Mouse (Mus musculus) lung, embryonic 14.5 days (tissue): ENCODE data around the gene 2310007B03Rik. TPM values are rescaled to one million over a fixed set of nuclear protein-coding genes. Genes with fewer than 3 reads are reported as not detected.
"Not testable (repeated sequence)": the region's sequence is repeated elsewhere in the genome, so short reads cannot be mapped to it uniquely, and the experiment has no call there.

Experiments
- ATAC-seq: fragments of 200-750 bp; cut with Nextera tagmentation; 2 replicates; pipeline ENCODE4 v1.8.0; 2017; ENCODE audit warnings: mild to moderate bottlenecking, moderate TSS enrichment, moderate library complexity; ENCODE audit not compliant: insufficient read depth
- DNase-seq: peaks from one replicate; pipeline ENCODE4 v3.0.0-alpha.2; 2015
- H3K27ac ChIP-seq: fragments of 300-500 bp; sonication (generic); 2 replicates; pipeline ENCODE4 v1.5.1; 2014; ENCODE audit warnings: low read depth, mild to moderate bottlenecking, moderate library complexity
- H3K27me3 ChIP-seq: fragments of 300-500 bp; sonication (generic); 2 replicates; pipeline ENCODE4 v1.6.1; 2014; ENCODE audit warnings: low read length, control low read depth; ENCODE audit not compliant: insufficient read depth
- H3K36me3 ChIP-seq: fragments of 300-500 bp; sonication (generic); 2 replicates; pipeline ENCODE4 v1.6.1; 2014; ENCODE audit warnings: control low read depth; ENCODE audit not compliant: insufficient read depth
- H3K4me1 ChIP-seq: fragments of 300-500 bp; sonication (generic); 2 replicates; pipeline ENCODE4 v1.6.1; 2014; ENCODE audit warnings: antibody characterized with exemption, control low read depth; ENCODE audit not compliant: insufficient read depth
- H3K4me2 ChIP-seq: fragments of 300-500 bp; sonication (generic); 2 replicates; pipeline ENCODE4 v1.6.1; 2014; ENCODE audit warnings: mild to moderate bottlenecking
- H3K4me3 ChIP-seq: fragments of 300-500 bp; sonication (generic); 2 replicates; pipeline ENCODE4 v1.5.1; 2014; ENCODE audit warnings: low read depth, low read length
- H3K9ac ChIP-seq: fragments of 300-500 bp; sonication (generic); 2 replicates; pipeline ENCODE4 v1.6.1; 2014
- H3K9me3 ChIP-seq: fragments of 300-500 bp; sonication (generic); 2 replicates; pipeline ENCODE4 v1.6.1; 2016; ENCODE audit warnings: low read depth, low read length, control low read depth
- CTCF ChIP-seq: IDR thresholded peaks from 2 replicates; pipeline ENCODE4 v1.5.1; 2016; ENCODE audit warnings: antibody characterized with exemption, low read depth
- WGBS: fragments of 180-500 bp; shearing (Covaris S2); extraction: QIAGEN DNeasy Blood & Tissue Kit; methylation state at CpG from one replicate; pipeline ENCODE4 v1.1.7; 2014; 5-methylcytosine and 5-hydroxymethylcytosine counted together
- polyA plus RNA-seq: library from polyadenylated mRNA; unstranded; fragments of >200 nt; fragmentation: Nextera tagmentation; extraction: Ambion mirVana; gene quantifications from 2 replicates; pipeline ENCODE4 v1.2.1, GENCODE M21; 2014

Gene 2310007B03Rik
- 9.5 TPM in 2 replicates for polyA plus RNA-seq

DNA sequence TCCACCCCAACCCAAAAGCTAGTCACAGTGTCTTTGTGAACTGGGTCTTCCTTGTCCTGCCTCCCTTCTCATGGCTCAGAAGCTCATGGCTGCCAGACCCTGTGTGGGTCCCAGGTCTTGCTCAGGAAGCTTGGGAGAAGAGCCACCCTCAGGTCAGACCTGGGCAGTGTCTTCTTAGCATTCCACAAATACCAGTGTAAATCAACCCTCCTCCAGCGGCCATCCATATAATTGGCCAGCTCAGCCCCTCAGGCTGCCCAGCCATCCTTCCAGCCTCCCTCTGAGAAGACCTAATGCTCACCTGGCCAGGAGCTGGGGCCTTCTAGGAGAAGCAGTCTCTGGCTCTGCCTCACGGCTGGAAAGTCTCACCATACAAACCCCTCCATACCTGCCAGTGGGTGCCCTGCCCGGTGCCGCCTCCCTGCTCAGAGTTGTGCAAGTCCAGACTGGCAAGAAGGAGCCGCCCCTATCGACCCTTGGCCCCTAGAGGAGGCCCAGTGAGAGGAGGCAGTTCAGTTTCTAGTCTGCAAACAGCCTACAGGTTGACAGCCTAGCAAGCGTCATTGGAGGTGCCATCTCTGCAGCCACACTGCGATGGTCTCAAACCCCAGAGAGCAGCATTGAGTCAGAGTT lies at the start of gene 2310007B03Rik:
Gene 2310007B03Rik (minus strand): TSS at position 448 of the 633 bp plus-strand sequence.
- H3K27me3 ChIP-seq, result no peaks in the 10 kb centered on the region
- WGBS, result 65% methylated on average over 8 of the region's 8 CpGs
- peak; percentile 15 for ATAC-seq

DNA sequence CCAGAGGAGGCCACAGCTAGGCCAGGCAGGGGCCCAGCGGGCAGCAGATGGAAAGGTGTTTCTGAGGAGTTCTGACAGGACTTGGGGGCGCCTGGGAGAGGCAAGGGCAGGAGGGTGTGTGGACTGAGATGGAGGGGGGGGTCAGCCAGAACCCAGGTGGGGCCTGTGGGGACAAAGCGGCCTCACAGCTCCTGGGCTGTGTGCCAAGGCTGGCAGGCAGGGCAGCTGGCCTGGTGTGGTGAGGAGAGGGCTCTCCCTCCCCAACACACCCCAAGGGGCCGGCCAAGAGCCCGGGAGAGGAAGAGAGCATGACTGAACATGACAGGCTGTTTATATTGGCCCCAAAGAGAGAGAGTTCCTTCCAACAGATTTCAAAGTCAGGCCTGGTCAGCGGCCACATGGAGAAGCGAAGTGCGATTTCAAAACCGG lies 49.5 kb upstream of the 2310007B03Rik start:
- Histone ChIP-seq H3K4me3 (no peak overlapping the region), H3K9me3 (no peaks in the 10 kb centered on the region), H3K4me1 (peaks cover 37% of the 10 kb centered on the region), H3K27ac (peak overlapping the region; percentile 97), H3K9ac (0 out of 2 replicates have a peak overlapping the region, but pooled peaks have one; percentile 11), H3K36me3 (no peaks in the 10 kb centered on the region), H3K4me2 (peak overlapping the region; percentile 29; the same call in 1 of the 2 replicates), H3K27me3 (no peaks in the 10 kb centered on the region)
- no peak for TF ChIP-seq CTCF
- ATAC-seq, result peak; percentile 91
- 10% methylated on average over 9 of the region's 9 CpGs for WGBS
- peak; percentile 95 for DNase-seq

More for the DNA sequence above, at the start of gene 2310007B03Rik:
- no peaks in the 10 kb centered on the region for H3K36me3 ChIP-seq
- peaks cover 6% of the 10 kb centered on the region for H3K4me1 ChIP-seq
- no peak for TF ChIP-seq CTCF
- H3K9me3 ChIP-seq, result no peaks in the 10 kb centered on the region
- H3K4me3 ChIP-seq, result peak within 1 kb of the TSS; percentile 22
- H3K9ac ChIP-seq, result no peak within 1 kb of the TSS
- peak within 1 kb of the TSS; percentile 48 for H3K4me2 ChIP-seq
- DNase-seq, result no peak
- H3K27ac ChIP-seq, result peak within 1 kb of the TSS; percentile 82

DNA sequence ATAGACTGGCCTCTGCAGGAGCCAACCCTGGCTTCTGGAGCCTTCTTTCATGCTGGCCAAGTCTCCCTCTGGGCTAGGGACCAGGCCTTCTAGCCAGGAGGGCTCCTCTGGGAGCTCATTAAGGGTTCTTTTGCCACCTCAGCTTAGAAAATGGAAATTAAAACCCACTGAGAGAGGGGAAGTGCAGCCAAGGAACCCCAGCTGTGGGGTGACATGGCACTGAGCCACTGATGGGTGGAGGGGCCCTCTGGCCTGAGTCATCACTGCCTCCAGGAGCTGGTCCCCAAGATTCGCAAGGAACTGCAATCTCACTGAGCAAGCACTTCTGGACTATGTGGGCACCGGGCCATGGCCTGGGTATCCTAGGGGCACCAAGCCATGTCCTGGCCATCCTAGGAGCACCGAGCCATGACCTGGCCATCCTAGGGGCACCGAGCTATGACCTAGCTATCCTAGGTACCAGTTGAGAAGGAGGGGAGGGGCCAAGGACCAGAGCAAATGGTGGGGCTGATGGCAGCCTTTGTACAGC lies 46.9 kb upstream of the 2310007B03Rik start:
- DNase-seq (no peak), ATAC-seq (no peak)
- no peak for TF ChIP-seq CTCF
- Histone ChIP-seq H3K27me3 (no peaks in the 10 kb centered on the region), H3K36me3 (no peaks in the 10 kb centered on the region), H3K4me1 (peaks cover 37% of the 10 kb centered on the region), H3K9ac (no peak overlapping the region), H3K9me3 (no peaks in the 10 kb centered on the region), H3K4me2 (peak overlapping the region; percentile 50), H3K27ac (peak overlapping the region; percentile 46; the same call in 1 of the 2 replicates), H3K4me3 (peak overlapping the region; percentile 23; the same call in 1 of the 2 replicates)
- 87% methylated on average over 4 of the region's 4 CpGs for WGBS

DNA sequence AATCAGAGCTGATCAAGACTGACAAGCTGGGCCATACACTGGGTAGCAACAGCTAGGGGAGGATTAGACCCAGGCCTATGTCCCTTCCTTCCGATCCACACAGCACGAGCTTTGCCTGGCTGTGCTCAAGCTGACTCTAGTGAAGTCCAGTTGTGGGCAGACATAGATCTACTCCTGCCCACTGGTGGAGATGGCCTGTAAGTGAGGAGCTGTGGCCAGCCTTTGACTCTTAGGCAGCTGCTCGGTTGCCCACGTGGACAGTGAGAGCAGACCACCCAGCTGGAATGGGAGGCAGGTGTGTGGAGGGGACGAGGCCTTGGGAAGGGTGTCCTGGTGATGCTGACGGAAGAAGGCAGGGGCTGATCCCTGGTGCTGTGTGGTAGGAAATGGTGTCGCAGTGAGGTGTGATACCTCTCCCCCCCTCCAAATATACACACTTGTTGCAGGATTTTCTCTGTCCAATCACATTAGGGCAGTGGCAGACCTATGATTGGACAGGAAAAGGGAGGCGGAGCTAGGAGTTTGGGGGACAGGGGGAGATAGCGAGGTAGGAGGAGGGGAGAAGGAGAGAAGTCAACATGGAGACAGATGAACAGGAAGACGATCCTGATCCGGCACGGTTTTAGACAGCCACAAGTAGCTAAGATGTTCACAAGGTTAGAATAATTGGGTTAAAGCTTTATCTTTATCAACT lies 45.7 kb upstream of the 2310007B03Rik start:
- no peak overlapping the region for H3K9ac ChIP-seq
- peak; percentile 67 for DNase-seq
- peaks cover 26% of the 10 kb centered on the region for H3K4me1 ChIP-seq
- WGBS, result 28% methylated on average over 12 of the region's 12 CpGs
- peak overlapping the region; percentile 23 for H3K4me3 ChIP-seq
- H3K36me3 ChIP-seq, result no peaks in the 10 kb centered on the region
- H3K4me2 ChIP-seq, result peak overlapping the region; percentile 50
- H3K9me3 ChIP-seq, result no peaks in the 10 kb centered on the region
- no peaks in the 10 kb centered on the region for H3K27me3 ChIP-seq
- TF ChIP-seq CTCF, result peak; percentile 55
- ATAC-seq, result 0 out of 2 replicates have a peak, but pooled peaks have one; percentile 5
- H3K27ac ChIP-seq, result peak overlapping the region; percentile 60; the same call in 1 of the 2 replicates

DNA sequence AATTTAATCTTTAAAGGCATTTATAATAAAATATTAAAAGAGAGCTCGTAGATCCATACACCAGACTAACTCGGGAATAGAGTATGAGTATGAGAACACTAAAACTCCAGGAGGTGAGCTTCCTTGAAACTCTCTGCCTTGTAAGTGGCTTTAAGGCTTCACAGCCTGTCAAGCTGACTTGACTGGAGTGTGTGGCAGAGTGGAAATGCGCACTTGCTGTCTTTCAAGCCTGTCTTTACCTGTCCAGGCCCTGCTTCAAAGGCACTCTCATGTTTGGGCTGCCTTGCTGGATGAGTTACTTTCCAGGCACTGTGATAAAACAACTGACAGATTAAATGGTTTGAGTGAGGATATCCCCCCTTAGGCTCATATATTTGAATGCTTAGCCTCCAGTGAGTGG lies 37.2 kb upstream of the 2310007B03Rik start:
- ATAC-seq (no peak), DNase-seq (no peak)
- Histone ChIP-seq H3K9ac (no peak overlapping the region), H3K4me1 (no peaks in the 10 kb centered on the region), H3K4me3 (no peak overlapping the region), H3K9me3 (no peaks in the 10 kb centered on the region), H3K27me3 (no peaks in the 10 kb centered on the region), H3K36me3 (no peaks in the 10 kb centered on the region), H3K27ac (no peak overlapping the region), H3K4me2 (no peak overlapping the region)
- WGBS, result 86% methylated on average over 3 of the region's 3 CpGs
- no peak for TF ChIP-seq CTCF

DNA sequence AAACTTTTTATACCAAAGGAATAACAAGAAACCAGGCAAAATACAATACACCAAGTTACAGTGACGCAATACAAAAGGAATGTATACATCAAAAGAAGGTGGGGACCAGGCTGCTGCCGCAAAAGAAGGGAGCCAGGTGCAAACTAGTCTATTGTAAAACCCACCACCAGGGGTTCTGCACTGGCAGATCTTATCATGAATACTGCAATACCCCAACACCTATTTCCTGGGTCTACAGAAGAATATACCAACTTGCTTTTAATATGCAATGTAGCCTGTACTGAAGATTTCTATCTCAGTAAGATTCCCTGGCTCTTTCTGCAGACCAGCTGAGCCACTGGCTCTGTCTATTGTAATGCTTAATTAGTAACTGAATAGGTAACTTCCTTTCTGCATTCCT lies 36.7 kb upstream of the 2310007B03Rik start:
- H3K9ac ChIP-seq, H3K9me3 ChIP-seq, H3K4me2 ChIP-seq, ATAC-seq, H3K36me3 ChIP-seq, H3K4me1 ChIP-seq, DNase-seq, H3K27ac ChIP-seq, H3K27me3 ChIP-seq, H3K4me3 ChIP-seq: not testable (repeated sequence)
- WGBS, result 83% methylated on average over 2 of the region's 2 CpGs

DNA sequence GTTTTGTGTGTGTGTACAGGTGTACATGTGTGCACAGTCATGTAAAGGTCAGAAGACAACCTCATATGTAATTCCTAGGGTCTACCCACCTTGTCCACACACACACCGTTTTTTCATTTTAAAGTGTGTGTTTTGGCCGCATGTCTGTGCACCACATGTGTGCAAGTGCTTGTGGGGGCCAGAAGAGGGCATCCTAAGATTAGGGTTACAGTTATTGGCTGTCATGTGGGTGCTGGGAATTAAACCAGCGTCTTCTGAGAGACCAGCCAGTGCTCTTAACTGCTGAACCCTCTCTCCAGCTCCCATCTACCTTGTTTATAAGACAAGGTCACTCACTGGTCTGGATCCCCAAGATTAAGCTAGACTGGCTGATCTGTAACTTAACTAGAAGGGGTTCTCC lies 34.2 kb upstream of the 2310007B03Rik start:
- Histone ChIP-seq H3K4me1 (no peaks in the 10 kb centered on the region), H3K27me3 (no peaks in the 10 kb centered on the region), H3K36me3 (no peaks in the 10 kb centered on the region), H3K9ac (no peak overlapping the region), H3K4me3 (no peak overlapping the region), H3K4me2 (no peak overlapping the region), H3K9me3 (no peaks in the 10 kb centered on the region), H3K27ac (no peak overlapping the region)
- 82% methylated on average over 3 of the region's 3 CpGs for WGBS
- TF ChIP-seq CTCF, result no peak
- DNase-seq, result no peak
- no peak for ATAC-seq
